Mouse (Mus musculus) adrenal gland, postnatal 4 days (tissue): Measurements from ENCODE around the gene Spc25. TPM values are rescaled to one million over a fixed set of nuclear protein-coding genes. Genes with fewer than 3 reads are reported as not detected.

Source experiments
- DNase-seq, 2 experiments: peaks; one replicate each; pipeline ENCODE4 v3.0.0; 2021 to 2022; ENCODE audit warnings: low spot score in 2 of 2, mixed read lengths in 2 of 2
- total RNA-seq, 2 experiments: library from RNA; stranded (reverse); gene quantifications; 2 replicates each; pipeline ENCODE4 v1.2.3; 2021

Spc25 gene
- total RNA-seq, 2 experiments from 2014 or later, result 25.4 to 27.7 TPM

- DNase-seq, result no peak
These were observed 17.3 kb downstream of the Spc25 start for GRCm38 (mm10) chr2:69188732-69189131.

- DNase-seq, result no peak
These were observed 18.0 kb downstream of the Spc25 start for GRCm38 (mm10) chr2:69187990-69188389.

- DNase-seq, result no peak
These were observed 26.3 kb downstream of the Spc25 start for GRCm38 (mm10) chr2:69179721-69180120.

- no peak for DNase-seq
These were observed 30.7 kb downstream of the Spc25 start for GRCm38 (mm10) chr2:69175296-69175695.

GRCm38 (mm10) chr2:69170395-69171077 lies 35.5 kb downstream of the Spc25 start:
- DNase-seq, result no peak

GRCm38 (mm10) chr2:69158907-69159306 lies 47.1 kb downstream of the Spc25 start:
- no peak for DNase-seq

GRCm38 (mm10) chr2:69156283-69156682 lies 49.7 kb downstream of the Spc25 start:
- no peak for DNase-seq

- DNase-seq, result no peak
These were observed 50.1 kb downstream of the Spc25 start for GRCm38 (mm10) chr2:69155861-69156260.

- DNase-seq, result no peak
These were observed 55.2 kb downstream of the Spc25 start for GRCm38 (mm10) chr2:69150841-69151240.

- DNase-seq, result no peak
These were observed 56.8 kb downstream of the Spc25 start for GRCm38 (mm10) chr2:69149154-69149553.

GRCm38 (mm10) chr2:69148691-69149090 lies 57.3 kb downstream of the Spc25 start:
- no peak for DNase-seq

Other genes with a start within 250 kb of the Spc25 start
- gene Nostrin, start 70.4 kb downstream of the Spc25 start, total RNA-seq, result 10 to 100 TPM in 1 of 2 experiments, 1 to 10 TPM in 1; 7.2 to 10.7 TPM
- gene G6pc2, start 4.9 kb upstream of the Spc25 start, total RNA-seq, result 1 to 10 TPM in 1 of 2 experiments, not detected in 1; 5.2 TPM
- 10 to 100 TPM in 1 of 2 experiments, under 1 TPM in 1; 0.34 to 16.5 TPM for gene Abcb11, start 136.4 kb upstream of the Spc25 start, total RNA-seq
- 1 to 10 TPM in 1 of 2 experiments, under 1 TPM in 1; 0.78 to 1.4 TPM for gene Dhrs9, start 174.3 kb upstream of the Spc25 start, total RNA-seq